8 mouse cellular contexts compared by ENCODE assay signal in genomic region chr12:112829244-112829864, GRCm38 (mm10). TPM values are rescaled to one million over a fixed set of nuclear protein-coding genes. Genes with fewer than 3 reads are reported as not detected.
A peak's percentile ranks its signal among the peaks of the same experiment; 100 is the strongest.
DNase-seq lines count a peak whose midpoint lies in the region; ATAC-seq and TF ChIP-seq lines count a peak whose summit lies in the region.

Gene Cdca4 (minus strand): TSS chr12:112829423.

- H3K4me3 ChIP-seq in hindbrain, embryonic 10.5 days, result peak within 1 kb of the TSS; percentile 97
- peak within 1 kb of the TSS; percentile 79 for H3K4me3 ChIP-seq in lung, postnatal 0 days (ENCODE audit: low read depth, low read length)

- peak within 1 kb of the TSS; percentile 82 for H3K4me2 ChIP-seq in lung, postnatal 0 days (replicated peaks; ENCODE audit: low read depth, low read length)

- H3K27ac ChIP-seq in hindbrain, embryonic 10.5 days, result peak within 1 kb of the TSS; percentile 98
- H3K27ac ChIP-seq in lung, postnatal 0 days (ENCODE audit: low read length), result peak within 1 kb of the TSS; percentile 86

- peak; percentile 87 for ATAC-seq in frontal cortex, adult (ENCODE audit: low TSS enrichment)
- peak; percentile 96 for ATAC-seq in lung, postnatal 0 days

- DNase-seq in MEL-GATA-1-ER (ENCODE audit: extremely low read depth, low read depth), result peak; percentile 95
- peak; percentile 97 for DNase-seq in cerebellum, adult 8-10 months
- peak; percentile 99 for DNase-seq in hindbrain, embryonic 10.5 days (ENCODE audit: low spot score)
- peak; percentile 97 for DNase-seq in layer of hippocampus, adult 9-11 months
- DNase-seq in lung, postnatal 0 days (ENCODE audit: low spot score), result peak; percentile 99
- peak; percentile 97 for DNase-seq in ovary, postnatal 14 days (ENCODE audit: low spot score)
- DNase-seq in thymus, postnatal 14 days, result peak; percentile 99

- no peak for TF ChIP-seq EP300 in lung, postnatal 0 days (IDR thresholded peaks at IDR 0.05)

- H3K27me3 ChIP-seq in hindbrain, embryonic 10.5 days (ENCODE audit: insufficient read depth, poor library complexity, severe bottlenecking), result no peaks in the 10 kb centered on the region
- H3K27me3 ChIP-seq in lung, postnatal 0 days (replicated peaks; ENCODE audit: insufficient read depth, low read length), result no peaks in the 10 kb centered on the region

- H3K36me3 ChIP-seq in hindbrain, embryonic 10.5 days, result peaks cover 57% of the 10 kb centered on the region
- no peaks in the 10 kb centered on the region for H3K36me3 ChIP-seq in lung, postnatal 0 days (ENCODE audit: insufficient read depth, low read length)

- TF ChIP-seq CTCF in lung, postnatal 0 days (IDR thresholded peaks at IDR 0.05), result peak; percentile 36

- WGBS in hindbrain, embryonic 10.5 days, result under 1% methylated on average over 72 of the region's 72 CpGs
- 4% methylated on average over 57 of the region's 72 CpGs for WGBS in lung, postnatal 0 days

- peaks cover 44% of the 10 kb centered on the region for H3K4me1 ChIP-seq in hindbrain, embryonic 10.5 days (replicated peaks)
- H3K4me1 ChIP-seq in lung, postnatal 0 days (ENCODE audit: insufficient read depth, low read depth, low read length), result peaks cover 6% of the 10 kb centered on the region; the same call in 1 of the 2 replicates

- H3K9ac ChIP-seq in lung, postnatal 0 days (replicated peaks; ENCODE audit: low read depth), result peak within 1 kb of the TSS; percentile 76

- no peaks in the 10 kb centered on the region for H3K9me3 ChIP-seq in hindbrain, embryonic 10.5 days
- H3K9me3 ChIP-seq in lung, postnatal 0 days (ENCODE audit: low read length), result no peaks in the 10 kb centered on the region

RNA-seq across cellular contexts. Expression of gene Cdca4, which starts in this region (rescaled TPM):
- polyA plus RNA-seq in hindbrain, embryonic 10.5 days (2016; fragmentation: Nextera tagmentation; extraction: Ambion mirVana), result 176 and 179 TPM in 2 replicates
- polyA plus RNA-seq in lung, postnatal 0 days (2015; fragmentation: Nextera tagmentation; extraction: Ambion mirVana), result 28.1 and 29.5 TPM in 2 replicates

Comparison
In these comparisons a context has a peak if more than half of its experiments do, and no peak if none do; other contexts are left out.
1. Peak in every context shown above with its lines: DNase-seq, ATAC-seq, H3K4me3 ChIP-seq and H3K27ac ChIP-seq.